Mouse (Mus musculus) left cerebral cortex, postnatal 10 days (tissue): ENCODE measurements around the gene Elovl1. TPM values are rescaled to one million over a fixed set of nuclear protein-coding genes. Genes with fewer than 3 reads are reported as not detected.

Experiments used
- total RNA-seq, 2 experiments: library from RNA; stranded (reverse); gene quantifications; 2 replicates each; pipeline ENCODE4 v1.2.3; 2021

The Elovl1 gene
- total RNA-seq, 2 experiments from 2014 or later = 17.2 to 18.4 TPM

Other genes with a start within 250 kb of the Elovl1 start
- gene Kdm4a, start 248.1 kb upstream of the Elovl1 start, total RNA-seq = 10 to 100 TPM; 56.8 to 58.9 TPM
- 100 to 1,000 TPM; 176 to 196 TPM for gene Ptprf, start 136.7 kb upstream of the Elovl1 start, total RNA-seq
- gene Szt2, start 18.8 kb upstream of the Elovl1 start, total RNA-seq = 10 to 100 TPM; 36.1 to 36.6 TPM
- gene Med8, start 18.8 kb upstream of the Elovl1 start, total RNA-seq = 10 to 100 TPM; 67.9 to 72.2 TPM
- gene Cdc20, start 9.3 kb downstream of the Elovl1 start, total RNA-seq = 1 to 10 TPM; 3.3 to 3.9 TPM
- under 1 TPM in 1 of 2 experiments, not detected in 1; 0.12 TPM for gene Mpl, start 29.4 kb downstream of the Elovl1 start, total RNA-seq
- 10 to 100 TPM; 13.6 to 13.7 TPM for gene Tie1, start 62.0 kb downstream of the Elovl1 start, total RNA-seq
- not detected for gene 2610528J11Rik, start 98.9 kb downstream of the Elovl1 start, total RNA-seq
- gene Tmem125, start 116.0 kb downstream of the Elovl1 start, total RNA-seq = 1 to 10 TPM; 1.5 to 1.8 TPM
- 1 to 10 TPM in 1 of 2 experiments, under 1 TPM in 1; 0.90 to 1.1 TPM for gene Cfap57, start 192.7 kb downstream of the Elovl1 start, total RNA-seq
- gene Ebna1bp2, start 192.7 kb downstream of the Elovl1 start, total RNA-seq = 10 to 100 TPM; 48.3 to 54.4 TPM
- not detected for gene Olfr62, start 230.9 kb downstream of the Elovl1 start, total RNA-seq